Mouse (Mus musculus) kidney, adult 18-20 months (tissue): ENCODE measurements around the gene Rita1.
A peak's percentile ranks its signal among the peaks of the same experiment; 100 is the strongest.

Experiments
- DNase-seq: peaks from one replicate; pipeline ENCODE4 v3.0.0; 2021

The Rita1 gene

DNA sequence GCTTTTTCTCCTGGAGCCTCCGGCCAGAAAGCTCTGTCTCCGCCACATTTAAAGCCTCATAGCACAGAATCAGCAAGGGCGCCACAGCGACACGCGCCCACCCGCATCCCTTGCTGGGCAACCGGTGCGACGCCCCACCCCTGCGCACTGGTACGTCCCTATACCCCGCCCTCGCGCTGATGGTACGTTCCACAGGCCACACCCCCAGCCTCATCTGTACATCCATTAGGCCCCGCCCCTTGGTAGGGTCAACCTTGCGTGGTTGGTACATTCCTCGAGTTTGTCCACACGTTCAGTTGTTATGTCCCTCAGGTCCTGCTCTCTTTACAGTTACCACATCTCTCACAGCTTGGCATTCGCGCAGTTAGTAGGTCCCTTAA, at the start of gene Rita1, which contains the start of gene Ddx54:
TSS of gene Rita1 (minus strand) at position 148 of the 380 bp plus-strand sequence.
TSS of gene Ddx54 (plus strand) at position 298 of the 380 bp plus-strand sequence.
- DNase-seq, result peak; percentile 100

DNA sequence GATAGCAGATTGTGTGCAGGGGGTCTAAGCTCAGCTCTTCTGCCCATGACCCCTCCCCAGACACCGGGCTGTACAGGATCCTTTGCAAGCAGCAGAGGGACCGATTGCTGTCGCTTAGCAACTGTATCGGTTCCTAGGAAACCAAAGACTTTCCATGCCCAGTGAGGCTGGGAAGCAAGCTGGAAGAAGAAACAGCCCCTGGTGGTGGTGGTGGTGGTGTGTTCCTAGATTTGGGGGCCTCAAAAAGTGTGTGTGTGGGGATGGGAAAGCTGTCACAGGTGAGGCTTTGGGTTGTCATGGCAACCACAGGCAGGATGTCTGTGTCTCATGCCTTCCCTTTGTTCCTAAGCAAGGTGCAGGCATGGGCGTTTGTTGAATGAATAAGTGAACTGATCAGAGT, 48.4 kb upstream of the Rita1 start:
- DNase-seq, result no peak

DNA sequence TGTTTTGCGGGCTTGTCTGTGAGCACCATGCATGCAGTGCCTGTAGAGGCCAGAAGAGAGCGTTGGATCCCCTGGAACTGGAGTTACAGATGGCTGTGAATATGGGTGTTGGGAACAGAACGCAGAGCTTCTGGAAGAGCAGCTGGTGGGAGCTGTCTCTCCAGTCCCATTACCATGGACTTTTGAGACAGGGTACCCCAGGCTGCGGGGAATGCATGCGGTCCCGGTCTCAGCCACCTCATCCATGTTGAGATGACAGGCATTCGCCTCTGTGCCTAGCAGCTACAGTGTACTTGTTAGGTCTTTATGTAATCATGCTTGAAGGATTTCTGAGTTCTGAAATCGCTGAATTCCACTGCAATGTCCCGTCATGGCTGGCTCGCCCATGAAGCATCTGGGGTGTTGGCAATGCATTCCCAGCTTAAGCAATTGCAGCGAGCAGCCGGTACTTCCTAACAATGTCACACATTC, 43.9 kb upstream of the Rita1 start:
- no peak for DNase-seq

DNA sequence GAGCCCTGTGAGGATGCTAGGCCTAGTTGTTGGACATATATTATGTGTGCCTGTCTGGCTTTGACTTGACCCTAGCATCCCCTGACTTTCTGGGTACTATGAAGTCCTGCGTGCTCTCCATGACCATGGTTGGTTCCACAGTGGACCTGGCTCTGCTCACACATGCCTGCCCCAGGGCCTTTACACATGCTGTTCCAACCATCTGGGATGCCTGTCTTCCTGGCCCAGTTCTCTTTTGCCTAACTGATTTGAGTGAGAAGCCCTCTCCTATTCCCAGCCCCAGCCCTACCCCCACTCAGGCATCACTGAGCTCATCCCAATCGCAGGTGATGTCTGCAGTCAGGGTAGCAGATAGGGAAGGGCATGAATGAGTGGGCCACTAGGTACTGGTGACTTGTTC, 41.5 kb upstream of the Rita1 start:
- no peak for DNase-seq

DNA sequence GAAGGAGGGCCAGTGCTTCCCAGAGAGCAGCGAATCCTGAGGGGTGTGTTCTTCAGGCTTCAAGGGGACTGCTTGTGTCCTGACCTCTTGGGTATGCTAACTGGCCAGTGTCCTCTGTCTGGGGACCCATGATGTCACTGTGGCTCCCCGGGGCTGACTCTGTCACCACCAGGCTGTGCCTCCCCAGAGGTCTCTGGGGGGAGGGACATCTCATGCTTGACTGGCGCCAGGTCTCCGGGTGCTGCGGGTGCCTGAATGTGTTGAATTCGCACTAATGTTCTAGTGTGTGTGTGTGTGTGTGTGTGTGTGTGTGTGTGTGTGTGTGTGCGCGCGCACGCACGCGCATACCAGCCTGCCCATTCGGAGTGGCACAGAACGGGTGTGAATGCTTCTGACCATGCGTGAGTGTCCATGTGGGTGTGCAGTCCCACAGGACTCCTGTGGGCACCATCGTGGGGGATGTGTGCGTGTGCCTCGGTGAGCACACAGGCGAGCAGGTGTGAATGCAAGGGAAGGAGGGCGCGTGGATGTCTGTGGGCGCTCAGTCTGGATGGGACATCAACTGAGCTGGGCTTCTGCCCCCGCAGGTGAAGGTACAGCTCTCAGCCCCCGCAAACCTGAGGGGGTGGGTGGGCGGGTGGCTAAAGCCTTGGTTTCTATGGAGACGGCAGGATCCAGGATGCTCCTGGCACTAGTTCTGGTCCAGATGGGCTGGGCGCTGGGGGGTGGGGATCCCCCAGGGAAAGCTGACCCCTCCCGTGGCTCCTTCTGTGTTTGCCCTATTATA, 40.7 kb upstream of the Rita1 start:
- no peak for DNase-seq

DNA sequence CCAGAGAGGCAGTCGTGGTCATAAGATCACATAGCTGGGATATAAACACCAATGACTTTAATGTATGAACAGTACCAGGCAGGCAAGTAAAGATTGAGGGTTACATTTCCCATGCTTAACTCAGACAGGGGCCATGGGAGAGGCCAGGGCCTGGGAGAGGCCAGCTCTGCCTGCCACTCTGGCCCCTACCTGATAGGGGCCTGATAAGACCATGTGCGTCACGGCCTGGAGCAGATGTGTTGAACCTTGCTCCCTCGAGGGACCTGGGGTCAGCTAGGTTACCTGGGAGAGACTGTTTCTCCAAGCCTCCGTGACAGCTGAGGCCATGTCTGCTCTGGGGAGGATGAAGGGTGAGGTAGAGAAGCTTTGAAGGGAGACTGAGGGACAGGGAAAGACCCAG, 38.8 kb upstream of the Rita1 start:
- no peak for DNase-seq

DNA sequence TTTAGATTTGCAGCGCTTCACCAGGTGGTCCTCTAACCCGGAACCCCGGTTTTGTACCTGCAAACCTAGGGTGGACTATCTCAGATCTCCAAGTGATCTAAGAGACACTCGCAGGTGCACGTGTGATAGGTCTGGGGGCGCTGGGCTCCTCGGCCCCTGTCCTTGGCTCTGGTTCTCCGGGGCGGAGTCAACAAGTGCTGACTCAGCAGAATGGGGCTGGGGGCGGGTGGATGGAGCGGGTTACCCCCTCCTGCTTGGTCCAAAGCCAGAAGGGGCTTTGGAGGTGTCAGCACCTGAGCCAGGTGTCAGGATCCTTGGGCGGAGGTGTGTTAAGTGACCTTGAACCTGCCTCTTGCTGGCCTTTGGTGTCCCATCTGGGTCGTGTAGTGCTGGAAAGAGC, 37.5 kb upstream of the Rita1 start:
- DNase-seq, result no peak

DNA sequence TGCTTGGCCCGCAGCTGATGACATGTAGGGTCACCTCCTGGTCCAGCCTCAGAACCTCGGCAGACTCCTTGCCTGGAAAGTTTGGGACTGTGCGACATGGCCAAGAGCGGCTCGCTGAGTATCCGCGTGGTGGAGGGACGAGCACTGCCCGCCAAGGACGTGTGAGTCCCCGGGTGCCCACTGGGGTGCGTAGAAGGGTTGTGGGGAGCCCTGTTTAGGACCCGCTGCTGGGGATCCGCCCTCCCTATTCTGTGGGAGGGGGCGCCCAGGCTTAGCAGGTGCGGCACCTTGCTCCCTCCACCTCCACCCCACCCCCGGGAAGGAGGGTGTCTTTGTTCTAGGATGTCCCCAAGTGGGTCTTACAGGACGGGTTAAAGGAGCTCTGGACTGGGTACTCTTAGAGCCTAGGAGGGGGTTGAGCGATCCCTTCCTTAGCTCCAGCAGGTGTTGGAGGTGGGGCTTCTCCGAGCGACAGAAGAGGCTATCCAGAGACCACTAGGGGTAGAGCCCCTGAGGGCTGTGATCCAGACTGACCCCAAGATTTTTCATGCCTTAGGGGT, 37.1 kb upstream of the Rita1 start:
- no peak for DNase-seq

DNA sequence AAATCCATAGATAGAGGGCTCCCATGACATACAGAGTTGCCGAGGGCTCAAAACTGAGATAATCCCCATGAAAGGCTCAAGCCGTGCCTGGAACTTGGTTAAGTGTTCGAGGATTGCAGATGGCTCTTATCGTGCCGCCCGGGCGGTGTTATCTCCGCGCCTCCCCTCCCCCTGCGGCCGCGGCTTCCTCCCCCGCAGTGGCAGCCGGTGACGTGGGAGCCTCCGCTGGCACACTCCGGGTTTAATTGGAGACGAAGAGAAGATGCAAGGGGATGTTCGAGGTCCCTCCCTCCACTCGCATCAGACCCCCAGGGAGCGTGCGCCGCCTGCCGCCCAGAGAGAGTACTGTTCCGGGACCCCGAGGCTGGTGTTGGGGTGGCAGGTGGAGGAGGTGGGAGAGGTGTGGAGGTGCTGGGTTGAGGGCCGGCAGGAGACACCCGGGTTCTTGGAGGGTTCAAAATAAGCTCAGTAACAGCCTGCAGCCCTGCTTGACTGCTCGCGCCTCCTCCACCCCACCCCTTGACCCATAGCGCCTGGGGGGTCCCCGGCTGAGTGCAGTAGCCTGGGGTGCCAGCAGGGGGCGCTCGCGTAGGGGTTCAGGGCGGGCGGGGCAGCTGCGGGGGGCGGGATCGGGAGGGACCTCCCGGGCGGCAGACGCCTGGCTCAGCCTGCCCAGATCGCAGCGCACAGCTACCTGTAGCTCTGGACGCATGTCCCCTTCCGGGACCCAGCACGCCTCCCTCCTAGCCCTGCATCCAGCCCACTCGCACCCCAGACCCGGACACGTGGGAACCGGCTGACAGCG, 36.4 kb upstream of the Rita1 start, which contains the start of gene Rasal1:
TSS of gene Rasal1 (plus strand) at position 244 of the 805 bp plus-strand sequence.
- peak; percentile 49 for DNase-seq

DNA sequence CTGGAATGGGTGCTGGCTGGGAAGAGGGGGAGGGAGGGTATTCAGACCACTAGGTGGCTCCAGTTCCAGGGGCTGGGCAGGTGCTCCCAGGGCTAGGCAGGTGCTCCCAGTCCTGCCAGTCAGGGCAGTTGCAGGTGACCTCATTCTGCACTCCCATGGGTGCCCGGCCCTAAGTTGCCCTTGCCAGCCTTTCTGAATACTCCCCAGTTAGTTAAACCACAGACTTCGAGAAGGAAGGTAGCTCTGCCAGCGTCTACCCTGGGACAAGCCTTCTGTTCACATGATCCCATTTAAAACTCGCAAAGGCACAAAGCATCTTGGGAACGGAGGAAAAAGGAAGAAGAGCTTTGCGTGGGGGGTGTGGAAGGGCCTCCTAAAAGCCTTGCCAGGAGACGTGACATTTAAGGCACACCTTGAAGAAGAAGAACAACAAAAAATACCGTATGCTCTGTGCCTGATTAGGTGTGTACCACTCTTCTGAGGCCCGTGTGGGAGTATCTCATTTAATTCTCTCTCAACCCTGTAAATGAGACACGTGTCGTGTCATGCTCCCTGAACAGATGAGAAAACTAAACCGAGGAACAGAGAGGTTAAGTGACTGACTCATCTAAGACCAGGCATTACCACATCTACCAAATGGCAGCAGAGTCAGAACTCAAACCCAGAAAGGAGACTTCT, 35.6 kb upstream of the Rita1 start:
- DNase-seq, result peak; percentile 30

DNA sequence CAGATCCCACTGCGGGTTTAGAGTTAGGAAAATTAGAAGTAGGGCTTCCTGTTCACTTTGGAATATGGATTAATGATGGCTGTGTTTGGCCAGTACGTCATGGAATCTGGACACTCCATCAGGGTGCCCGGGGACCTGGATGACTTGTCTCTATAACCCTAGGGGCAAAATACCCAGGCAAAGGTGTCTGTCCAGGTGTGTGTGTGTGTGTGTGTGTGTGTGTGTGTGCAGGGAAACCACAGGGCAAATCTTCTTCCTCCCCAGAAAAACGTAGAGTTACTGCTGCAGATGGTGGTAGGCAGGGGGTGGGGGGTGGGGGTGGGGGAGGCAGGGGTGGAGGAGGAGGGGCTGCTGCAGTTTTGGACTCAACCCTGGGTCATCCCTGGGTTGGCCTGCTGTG, 35.0 kb upstream of the Rita1 start:
- no peak for DNase-seq

DNA sequence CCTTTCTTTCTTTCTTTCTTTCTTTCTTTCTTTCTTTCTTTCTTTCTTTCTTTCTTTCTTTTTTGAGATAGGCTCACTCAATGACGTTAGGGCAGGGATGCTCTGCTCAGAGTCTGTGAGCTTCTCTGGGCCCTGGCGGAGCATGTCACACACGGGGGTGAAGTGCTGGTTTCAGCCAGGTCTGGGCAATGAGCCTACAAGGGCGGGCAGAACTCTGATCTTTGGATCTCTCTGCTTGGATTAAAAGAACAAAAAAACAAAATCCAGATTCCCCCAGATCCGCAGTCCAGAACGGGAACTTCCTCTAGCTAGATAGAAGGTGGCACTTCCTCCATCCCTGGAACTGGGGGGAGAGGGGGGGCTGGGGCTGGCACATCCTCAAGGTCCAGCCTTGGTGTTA, 33.5 kb upstream of the Rita1 start:
- peak; percentile 61 for DNase-seq

DNA sequence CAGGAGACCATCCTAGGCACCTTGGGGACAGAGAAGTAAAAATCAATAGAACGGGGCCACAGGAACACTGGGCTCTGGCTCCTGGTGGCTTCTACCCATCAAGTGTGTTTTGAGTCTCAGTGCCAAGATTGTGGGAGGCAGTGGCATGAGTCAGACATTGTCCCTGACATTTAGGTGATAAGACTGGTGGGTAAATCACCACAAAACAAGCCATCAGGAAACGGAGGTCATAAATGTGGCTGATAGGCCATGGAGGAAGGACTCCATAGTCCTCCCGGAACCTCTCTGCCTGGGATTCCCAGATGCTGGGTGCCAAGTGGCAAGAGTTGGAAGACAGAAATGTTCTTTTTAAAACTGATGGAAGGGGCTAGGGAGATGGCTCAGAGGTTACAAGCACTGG, 31.8 kb upstream of the Rita1 start:
- no peak for DNase-seq

DNA sequence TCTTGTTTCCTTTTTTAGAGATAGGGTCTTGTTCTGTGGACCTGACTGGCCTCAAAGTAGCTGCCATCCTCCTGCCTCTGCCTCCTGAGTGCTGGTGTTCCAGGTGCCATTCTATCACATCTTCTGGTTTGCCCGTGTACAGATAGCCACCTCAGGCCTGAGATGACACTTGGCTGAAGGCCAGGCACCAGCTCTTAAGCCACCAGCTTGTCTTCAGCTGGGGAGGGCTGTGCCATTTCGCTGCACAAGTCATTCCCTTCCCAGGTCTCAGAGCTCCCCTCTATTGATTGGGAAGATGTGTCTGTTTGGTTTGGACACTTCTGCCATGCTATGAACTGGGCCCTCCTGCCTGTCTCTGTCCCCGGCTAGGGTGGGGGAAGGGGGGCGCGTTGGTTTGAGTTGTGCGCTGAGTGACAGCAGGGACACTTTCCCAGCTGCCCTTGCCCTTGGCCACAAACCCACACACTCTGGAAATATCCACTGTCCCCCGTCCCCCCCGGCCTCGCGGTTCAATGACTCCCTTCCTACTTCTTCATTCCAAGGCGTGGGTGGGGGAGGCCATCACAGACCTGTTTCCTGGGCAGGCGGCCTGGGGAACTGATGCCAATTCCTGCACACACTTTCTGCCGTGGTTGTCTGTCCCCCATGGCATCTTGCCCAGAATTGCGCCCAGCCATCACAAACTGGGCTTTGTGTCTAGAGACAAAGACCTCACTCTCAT, 31.1 kb upstream of the Rita1 start:
- peak; percentile 43 for DNase-seq

DNA sequence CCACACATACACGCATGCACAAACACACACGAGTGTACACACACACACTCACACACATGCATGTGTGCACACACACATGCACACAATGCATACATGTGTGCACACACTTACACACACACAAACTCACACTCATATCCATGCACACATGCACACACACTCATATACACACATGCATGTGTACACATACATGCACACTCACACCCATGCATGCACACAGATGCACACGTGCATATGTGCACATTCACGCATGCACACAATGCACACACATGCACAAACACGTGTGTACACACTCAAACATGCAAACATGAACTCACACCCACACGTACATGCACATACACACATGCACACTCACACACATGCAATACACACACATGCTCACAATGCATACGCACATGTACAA, 27.7 kb upstream of the Rita1 start:
- DNase-seq, result no peak

DNA sequence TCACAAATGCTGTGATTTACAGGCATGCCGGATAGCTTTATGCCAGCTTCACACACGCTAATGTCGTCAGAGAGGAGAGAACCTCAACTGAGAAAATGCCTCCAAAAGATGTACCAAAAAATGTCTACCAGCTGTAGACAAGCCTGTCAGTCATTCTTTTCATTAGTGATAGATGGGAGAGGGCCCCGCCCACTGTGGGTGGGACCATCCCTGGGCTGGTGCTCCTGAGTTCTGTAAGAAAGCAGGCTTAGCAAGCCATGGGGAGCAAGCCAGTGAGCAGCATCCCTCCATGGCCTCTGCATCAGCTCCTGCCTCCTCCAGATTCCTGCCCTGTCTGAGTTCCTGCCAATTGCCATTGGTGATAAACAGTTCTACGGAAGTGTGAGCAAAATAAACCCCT, 23.2 kb upstream of the Rita1 start:
- DNase-seq, result no peak

DNA sequence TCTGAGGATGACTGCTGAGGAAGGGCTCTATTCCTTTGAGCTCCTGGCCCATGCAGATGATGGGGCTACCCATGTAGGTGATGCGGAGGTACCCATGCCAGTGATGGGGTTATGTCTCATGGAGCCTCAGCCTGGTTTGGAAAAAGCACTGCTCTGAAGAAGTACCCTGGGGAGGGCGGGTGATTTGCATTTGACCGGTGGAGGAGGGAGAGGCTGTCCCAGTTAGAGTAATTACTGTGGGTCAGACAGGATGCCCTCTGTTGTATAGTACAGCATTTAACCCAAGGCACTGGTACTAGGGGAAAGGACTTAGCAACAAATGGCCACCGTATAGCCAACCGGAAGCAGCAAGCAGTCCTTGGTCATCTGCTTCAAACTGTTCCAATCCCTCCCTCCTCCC, 22.5 kb upstream of the Rita1 start:
- DNase-seq, result no peak

DNA sequence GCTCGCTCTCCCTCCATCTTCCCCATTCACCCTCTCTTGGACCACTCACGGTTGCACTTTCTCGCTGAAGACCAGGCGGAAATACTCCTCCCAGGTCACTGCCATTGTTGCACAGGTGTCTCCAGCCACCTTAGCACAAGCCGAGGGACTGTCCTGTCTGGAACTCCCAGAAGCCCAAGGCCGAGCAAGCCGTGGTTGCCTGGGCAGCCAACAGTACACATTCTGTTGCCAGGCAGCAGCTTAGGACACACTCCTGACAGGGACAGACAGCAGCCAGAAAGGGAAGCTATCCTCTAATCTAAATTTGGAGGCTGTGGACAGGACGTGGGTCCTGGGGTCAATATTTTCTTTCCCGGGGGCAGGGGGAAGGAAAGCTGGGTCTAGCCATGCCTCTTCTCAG, 21.7 kb upstream of the Rita1 start, which contains the start of gene Cfap73:
TSS of gene Cfap73 (minus strand) at position 105 of the 400 bp plus-strand sequence.
- DNase-seq, result no peak

DNA sequence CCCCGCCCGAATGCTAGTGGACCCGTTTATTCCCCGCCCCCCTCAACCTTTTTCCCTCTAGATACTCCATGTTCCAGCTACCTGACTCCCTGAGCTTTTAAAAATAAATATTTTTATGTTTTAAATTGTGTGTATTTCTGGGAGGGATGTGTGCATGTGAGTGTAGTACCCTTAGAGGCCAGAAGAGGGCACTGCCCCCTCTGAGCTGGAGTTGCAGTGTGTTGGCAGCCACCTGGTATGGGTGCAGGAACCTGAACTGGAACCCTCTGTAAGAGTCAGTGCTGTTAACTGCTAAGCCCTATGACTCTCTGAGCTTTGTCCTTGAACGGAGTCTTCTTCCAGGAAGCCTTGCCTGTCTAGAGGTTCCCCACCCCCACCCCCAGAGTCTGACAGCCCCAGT, 19.5 kb upstream of the Rita1 start:
- DNase-seq, result no peak

DNA sequence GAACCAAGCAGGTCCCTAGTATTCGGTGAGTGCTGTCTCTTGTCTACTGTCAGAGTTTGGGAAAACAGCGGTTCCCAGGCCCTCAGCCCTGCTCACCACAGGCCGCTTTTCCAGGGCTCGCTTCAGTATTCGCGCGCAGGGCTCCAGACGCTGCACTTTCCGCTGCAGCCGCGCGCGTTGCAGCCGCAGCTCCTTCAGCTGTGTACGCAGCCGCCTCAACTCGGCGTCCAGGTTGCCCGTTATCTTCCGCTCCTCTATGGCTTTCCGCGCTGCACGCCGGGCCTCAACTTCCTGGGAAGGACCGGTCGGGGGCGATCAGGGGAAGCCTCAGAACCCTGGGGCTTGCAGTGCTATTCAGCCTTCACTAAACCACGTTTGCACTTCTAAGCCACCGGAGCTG, 18.7 kb upstream of the Rita1 start:
- no peak for DNase-seq

DNA sequence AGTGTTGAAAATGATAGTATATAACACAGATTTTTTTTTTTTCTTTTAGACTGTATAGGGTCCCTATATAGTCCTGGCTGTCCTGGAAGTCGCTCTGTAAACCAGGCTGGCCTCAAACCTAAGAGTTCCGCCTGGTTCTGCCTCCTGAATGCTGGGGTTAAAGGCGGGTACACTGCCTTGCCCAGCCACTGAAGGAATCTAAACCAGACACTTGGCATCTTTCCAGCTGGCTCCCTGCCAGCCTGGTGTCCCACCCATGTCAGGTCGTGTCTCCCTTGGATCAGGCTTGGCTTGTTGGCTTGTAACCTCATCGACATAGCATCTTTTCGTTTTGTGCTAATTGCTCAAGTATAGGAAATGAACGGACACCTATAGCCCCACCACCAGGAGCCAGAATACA, 16.2 kb upstream of the Rita1 start:
- no peak for DNase-seq
